Mouse (Mus musculus) liver, postnatal 0 days (tissue): ENCODE measurements around the gene Ccdc162.

ENCODE experiments used
- CTCF ChIP-seq: sonication (generic); IDR thresholded peaks from 2 replicates; pipeline ENCODE4 v1.5.1; 2016; ENCODE audit warnings: antibody characterized with exemption, low read depth
- EP300 ChIP-seq: IDR thresholded peaks from 2 replicates; pipeline ENCODE4 v1.6.1; 2016; ENCODE audit warnings: antibody characterized with exemption, low read depth, mild to moderate bottlenecking

GRCm38 (mm10) chr10:41608485-41608884, 107.9 kb downstream of the Ccdc162 start:
- no peak for TF ChIP-seq EP300
- no peak for TF ChIP-seq CTCF
